Mouse (Mus musculus) kidney, embryonic 16.5 days (tissue): ENCODE measurements around the gene Anp32e. TPM values are rescaled to one million over a fixed set of nuclear protein-coding genes. Genes with fewer than 3 reads are reported as not detected.
A peak's percentile ranks its signal among the peaks of the same experiment; 100 is the strongest.

Experiments used
- ATAC-seq: fragments of 200-750 bp; cut with Nextera tagmentation; 2 replicates; pipeline ENCODE4 v1.8.0; 2017; ENCODE audit warnings: moderate TSS enrichment; ENCODE audit not compliant: low FRiP score, low TSS enrichment
- H3K27ac ChIP-seq: fragments of 300-500 bp; sonication (generic); 2 replicates; pipeline ENCODE4 v1.5.1; 2014; ENCODE audit warnings: low read length
- H3K27me3 ChIP-seq: fragments of 300-500 bp; sonication (generic); 2 replicates; pipeline ENCODE4 v1.6.1; 2014; ENCODE audit warnings: low read length, control low read depth, mixed read lengths; ENCODE audit not compliant: insufficient read depth
- H3K36me3 ChIP-seq: fragments of 300-500 bp; sonication (generic); 2 replicates; pipeline ENCODE4 v1.6.1; 2014; ENCODE audit warnings: low read length, control low read depth, mixed read lengths; ENCODE audit not compliant: insufficient read depth
- H3K4me1 ChIP-seq: fragments of 300-500 bp; sonication (generic); 2 replicates; pipeline ENCODE4 v1.6.1; 2014; ENCODE audit warnings: low read length, control low read depth, mixed read lengths; ENCODE audit not compliant: insufficient read depth
- H3K4me2 ChIP-seq: fragments of 300-500 bp; sonication (generic); replicated peaks from 2 replicates; pipeline ENCODE4 v1.6.1; 2014; ENCODE audit warnings: low read depth, low read length
- H3K4me3 ChIP-seq: fragments of 300-500 bp; sonication (generic); 2 replicates; pipeline ENCODE4 v1.5.1; 2014; ENCODE audit warnings: mild to moderate bottlenecking, low read length
- H3K9ac ChIP-seq: fragments of 300-500 bp; sonication (generic); replicated peaks from 2 replicates; pipeline ENCODE4 v1.6.1; 2014; ENCODE audit warnings: low read length
- H3K9me3 ChIP-seq: fragments of 300-500 bp; sonication (generic); 2 replicates; pipeline ENCODE4 v1.6.1; 2016; ENCODE audit warnings: low read length, control low read depth
- WGBS: fragments of 180-500 bp; shearing (Covaris S2); extraction: QIAGEN DNeasy Blood & Tissue Kit; methylation state at CpG from one replicate; pipeline ENCODE4 v1.1.7; 2014; 5-methylcytosine and 5-hydroxymethylcytosine counted together
- polyA plus RNA-seq: library from polyadenylated mRNA; unstranded; fragments of >200 nt; fragmentation: Nextera tagmentation; extraction: Ambion mirVana; gene quantifications from 2 replicates; pipeline ENCODE4 v1.2.1, GENCODE M21; 2015

Anp32e gene
- polyA plus RNA-seq, 1 experiment from 2014 or later: 206 TPM

DNA sequence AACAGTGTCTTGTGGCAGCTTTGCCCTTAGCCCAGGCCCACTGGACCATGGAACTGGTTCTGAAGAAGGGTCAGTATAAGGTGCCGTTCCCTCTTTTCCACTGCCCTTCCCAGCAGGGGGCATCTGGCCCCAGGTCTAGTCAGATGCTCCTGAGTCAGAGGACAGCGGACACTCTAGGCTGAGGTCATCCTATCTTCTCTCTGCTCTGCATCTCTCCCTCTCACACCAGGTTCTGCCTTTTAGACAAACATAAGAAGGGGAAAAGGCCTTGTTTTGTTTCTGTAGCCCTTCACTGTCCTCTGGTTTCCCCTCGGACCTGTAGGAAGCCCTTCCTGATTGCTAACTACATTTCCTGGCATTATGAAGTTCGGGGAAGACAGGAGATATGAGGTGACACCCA is 64.8 kb downstream of the Anp32e start:
- 18% methylated on average over 4 of the region's 4 CpGs for WGBS
- H3K36me3 ChIP-seq: peaks cover 28% of the 10 kb centered on the region
- H3K4me3 ChIP-seq: peak overlapping the region; percentile 73
- no peaks in the 10 kb centered on the region for H3K9me3 ChIP-seq
- H3K4me1 ChIP-seq: peaks cover 49% of the 10 kb centered on the region
- peak overlapping the region; percentile 63 for H3K4me2 ChIP-seq
- H3K27ac ChIP-seq: peak overlapping the region; percentile 94
- H3K9ac ChIP-seq: peak overlapping the region; percentile 89
- no peak for ATAC-seq
- no peaks in the 10 kb centered on the region for H3K27me3 ChIP-seq

DNA sequence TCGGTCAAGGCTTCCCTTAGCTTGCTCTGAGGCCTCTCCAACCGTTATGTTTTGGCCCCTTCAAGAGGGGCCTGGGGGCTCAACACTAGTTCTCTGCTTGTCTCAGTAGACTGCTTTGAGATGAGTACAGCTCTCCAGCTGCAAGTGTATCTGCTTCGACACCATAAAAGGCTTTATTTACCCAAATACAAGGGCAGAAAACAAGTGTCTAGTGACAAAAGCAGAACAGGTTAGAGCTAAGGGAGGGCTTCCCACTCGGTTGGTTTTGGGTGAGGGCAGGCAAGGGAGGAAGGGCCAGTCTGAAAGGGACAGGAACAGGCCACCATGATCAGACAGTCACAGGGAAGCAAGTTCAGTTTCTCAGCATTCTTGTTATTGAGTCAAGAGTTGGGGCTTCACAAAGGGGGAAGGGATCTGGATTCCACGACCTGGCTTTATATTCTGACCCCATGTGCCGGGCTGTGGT is 65.4 kb downstream of the Anp32e start:
- Histone ChIP-seq H3K4me3 (peak overlapping the region; percentile 73), H3K4me1 (peaks cover 44% of the 10 kb centered on the region), H3K4me2 (peak overlapping the region; percentile 63), H3K27me3 (no peaks in the 10 kb centered on the region), H3K9ac (peak overlapping the region; percentile 89), H3K9me3 (no peaks in the 10 kb centered on the region), H3K36me3 (peaks cover 23% of the 10 kb centered on the region), H3K27ac (peak overlapping the region; percentile 94)
- 4% methylated on average over 6 of the region's 6 CpGs for WGBS
- no peak for ATAC-seq

DNA sequence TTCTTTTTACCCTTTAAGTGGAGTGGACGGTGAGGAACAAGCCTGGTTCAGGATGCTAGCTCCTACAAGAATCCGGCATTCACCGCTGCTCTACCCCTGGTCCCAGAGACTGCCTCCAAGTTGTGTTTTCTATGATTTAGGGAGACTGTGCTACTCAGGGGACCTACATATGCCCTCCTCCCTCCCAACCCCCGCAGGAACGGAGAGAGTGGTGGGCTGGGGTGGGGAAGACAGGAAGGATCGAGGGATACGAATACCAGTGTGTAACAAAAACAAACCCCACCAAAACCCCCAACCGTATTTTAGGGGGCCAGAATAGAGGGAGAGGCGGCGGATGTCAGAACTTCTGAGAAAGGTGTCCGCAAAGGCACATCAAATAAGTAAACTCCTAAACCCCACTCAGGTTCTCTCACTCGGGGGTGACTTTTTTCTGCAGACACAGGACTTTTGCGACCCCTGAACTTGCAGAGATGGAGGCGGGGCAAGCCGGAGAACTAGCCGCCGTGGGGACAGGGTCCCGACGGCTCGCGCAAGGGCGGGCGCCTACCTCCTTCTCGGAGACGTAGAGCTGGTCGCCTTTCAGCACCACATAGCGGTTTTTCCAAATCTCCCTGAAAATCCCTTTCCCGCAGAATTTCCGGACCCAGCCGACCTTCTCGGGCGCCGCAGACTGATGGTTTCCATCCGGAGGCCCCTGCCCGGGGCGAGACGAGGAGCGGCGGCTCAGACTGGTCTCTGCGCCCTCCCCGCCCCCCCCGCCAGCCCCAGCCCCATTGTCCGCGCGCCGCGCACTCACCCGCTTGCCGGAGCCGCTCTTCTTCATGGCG is 66.1 kb downstream of the Anp32e start:
- Histone ChIP-seq H3K9me3 (no peaks in the 10 kb centered on the region), H3K27me3 (no peaks in the 10 kb centered on the region), H3K36me3 (peaks cover 16% of the 10 kb centered on the region), H3K4me1 (peaks cover 42% of the 10 kb centered on the region), H3K4me2 (peak overlapping the region; percentile 63), H3K9ac (peak overlapping the region; percentile 89), H3K27ac (peak overlapping the region; percentile 94), H3K4me3 (peak overlapping the region; percentile 73)
- peak; percentile 65 for ATAC-seq
- 1% methylated on average over 50 of the region's 51 CpGs for WGBS

DNA sequence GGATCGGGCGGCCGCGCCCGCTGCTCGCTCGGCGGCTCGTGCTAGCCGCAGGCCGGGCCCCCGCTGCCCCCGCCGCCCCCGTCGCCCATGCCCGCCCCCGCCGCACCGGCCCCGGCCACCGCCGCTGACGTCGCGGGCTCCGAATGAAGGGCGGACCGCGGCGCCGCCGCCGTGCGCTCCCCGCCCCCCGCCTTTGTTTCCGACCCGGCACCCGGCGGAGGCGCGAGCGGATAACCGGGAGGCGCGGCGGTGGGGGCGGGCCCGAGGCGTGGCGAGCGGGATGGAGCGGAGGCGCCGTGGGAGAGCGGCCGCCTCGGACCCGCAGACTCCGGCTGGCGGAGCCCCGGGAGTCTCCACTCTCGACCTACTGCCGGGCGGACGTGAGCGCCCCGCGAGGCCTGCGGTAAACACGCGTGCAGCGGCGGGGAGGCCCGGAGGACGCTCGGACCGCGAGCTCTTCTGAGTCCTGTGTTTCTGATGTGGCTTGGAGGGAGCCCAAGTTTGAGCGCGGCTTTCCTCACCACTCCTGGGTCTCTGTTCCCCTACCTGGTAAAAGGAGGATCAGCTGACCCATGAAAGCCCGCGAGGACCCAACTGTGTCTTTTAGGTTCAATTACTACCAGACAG is 66.9 kb downstream of the Anp32e start, which contains the start of gene Plekho1:
Plekho1 (minus strand) TSS at position 200 of the 627 bp plus-strand sequence.
- Histone ChIP-seq H3K27ac (peak within 1 kb of the TSS; percentile 94), H3K36me3 (peaks cover 8% of the 10 kb centered on the region), H3K9ac (peak within 1 kb of the TSS; percentile 89), H3K27me3 (no peaks in the 10 kb centered on the region), H3K4me1 (peaks cover 42% of the 10 kb centered on the region), H3K4me2 (peak within 1 kb of the TSS; percentile 63), H3K9me3 (no peaks in the 10 kb centered on the region), H3K4me3 (peak within 1 kb of the TSS; percentile 73)
- under 1% methylated on average over 49 of the region's 84 CpGs for WGBS
- ATAC-seq: peak; percentile 50; the same call in 1 of the 2 replicates

DNA sequence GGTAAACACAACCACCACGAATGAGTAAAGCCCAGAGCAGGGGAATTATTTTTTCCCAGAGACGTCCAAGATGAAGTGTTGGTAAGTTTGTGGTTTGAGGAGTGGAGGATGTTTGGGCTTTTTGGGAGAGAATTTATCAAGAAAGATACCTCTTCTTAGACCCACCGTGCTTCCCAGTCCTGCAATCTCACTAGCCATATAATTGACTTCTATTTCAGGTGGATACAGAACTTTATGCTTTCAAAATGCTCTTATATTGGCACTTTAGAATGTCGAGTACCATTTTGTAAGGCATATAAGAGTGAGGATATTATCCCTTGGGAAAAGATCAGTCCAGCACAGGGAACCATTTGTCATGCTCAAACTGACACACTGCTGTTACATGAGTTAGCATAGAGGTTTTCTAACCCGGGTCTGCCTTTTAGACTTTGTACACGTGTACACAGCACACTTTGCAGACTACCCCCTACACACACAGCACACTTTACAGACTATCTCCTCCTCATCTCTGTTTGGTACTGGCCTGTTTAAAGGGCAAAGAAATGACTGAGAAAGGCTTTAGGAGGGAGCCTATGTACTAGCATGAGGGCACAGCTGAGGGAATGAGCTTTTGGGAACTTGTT is 67.5 kb downstream of the Anp32e start:
- H3K9me3 ChIP-seq: no peaks in the 10 kb centered on the region

More for the DNA sequence above, 67.5 kb downstream of the Anp32e start:
- WGBS: 11% methylated on average over 6 of the region's 6 CpGs
- Histone ChIP-seq H3K9ac (peak overlapping the region; percentile 89), H3K4me2 (peak overlapping the region; percentile 63), H3K27ac (peak overlapping the region; percentile 94), H3K36me3 (peaks cover 8% of the 10 kb centered on the region), H3K27me3 (no peaks in the 10 kb centered on the region), H3K4me1 (peaks cover 41% of the 10 kb centered on the region), H3K4me3 (peak overlapping the region; percentile 73)
- no peak for ATAC-seq

Other genes with a start within 250 kb of the Anp32e start
- gene Adamtsl4, start 241.3 kb upstream of the Anp32e start, polyA plus RNA-seq: 3.8 and 3.9 TPM in 2 replicates
- 174 and 208 TPM in 2 replicates for gene Ecm1, start 189.7 kb upstream of the Anp32e start, polyA plus RNA-seq
- gene Tars2, start 169.0 kb upstream of the Anp32e start, polyA plus RNA-seq: 53.2 and 55.9 TPM in 2 replicates
- gene Rprd2, start 110.4 kb upstream of the Anp32e start, polyA plus RNA-seq: 19.9 and 22.7 TPM in 2 replicates
- gene Prpf3, start 73.4 kb upstream of the Anp32e start, polyA plus RNA-seq: 56.3 and 57.0 TPM in 2 replicates
- 355 and 371 TPM in 2 replicates for gene Mrps21, start 57.7 kb upstream of the Anp32e start, polyA plus RNA-seq
- 5.8 and 6.0 TPM in 2 replicates for gene Ciart, start 47.0 kb upstream of the Anp32e start, polyA plus RNA-seq
- gene BC028528, start 37.2 kb upstream of the Anp32e start, polyA plus RNA-seq: 38.8 and 45.7 TPM in 2 replicates
- gene Aph1a, start 35.3 kb upstream of the Anp32e start, polyA plus RNA-seq: 41.3 and 44.1 TPM in 2 replicates
- gene Car14, start 24.6 kb upstream of the Anp32e start, polyA plus RNA-seq: 21.0 and 22.5 TPM in 2 replicates
- gene Plekho1, start 66.8 kb downstream of the Anp32e start, polyA plus RNA-seq: 29.0 and 32.8 TPM in 2 replicates
- gene Vps45, start 129.2 kb downstream of the Anp32e start, polyA plus RNA-seq: 34.9 and 37.0 TPM in 2 replicates
- gene Otud7b, start 175.3 kb downstream of the Anp32e start, polyA plus RNA-seq: 14.9 and 18.1 TPM in 2 replicates
- 26.3 and 30.8 TPM in 2 replicates for gene Mtmr11, start 232.8 kb downstream of the Anp32e start, polyA plus RNA-seq
- 186 and 199 TPM in 2 replicates for gene Sf3b4, start 243.1 kb downstream of the Anp32e start, polyA plus RNA-seq